Mouse (Mus musculus): ENCODE results near the gene Tctex1d2. TPM values are rescaled to one million over a fixed set of nuclear protein-coding genes. Genes with fewer than 3 reads are reported as not detected.

Gene Tctex1d2
- polyA plus RNA-seq, 1 experiment from 2014 or later, result 29.3 TPM

GRCm38 (mm10) chr16:32389841-32390240 lies 29.7 kb upstream of the Tctex1d2 start:
- Histone ChIP-seq H3K36me3 (ENCODE audit: control insufficient read depth, insufficient read depth, low read length) (peaks cover 58% of the 10 kb centered on the region), H3K4me2 (ENCODE audit: low read length) (no peak overlapping the region), H3K9me3 (ENCODE audit: control insufficient read depth, low read length) (no peaks in the 10 kb centered on the region), H3K9ac (ENCODE audit: low read length) (no peak overlapping the region), H3K27me3 (ENCODE audit: control insufficient read depth, insufficient read depth, low read length) (no peaks in the 10 kb centered on the region), H3K4me1 (ENCODE audit: control insufficient read depth in 2 of 2, insufficient read depth in 2 of 2, low read length in 2 of 2) (no peaks in the 10 kb centered on the region), H3K4me3 (ENCODE audit: control insufficient read depth in 1 of 2, insufficient read depth in 1 of 2, low read depth in 1 of 2, low read length in 2 of 2) (no peak overlapping the region), H3K27ac (replicated peaks in 1 of 2; ENCODE audit: control insufficient read depth in 1 of 2, insufficient read depth in 1 of 2, low read depth in 2 of 2, low read length in 2 of 2) (no peak overlapping the region)
- 86% methylated on average over 3 of the region's 3 CpGs for WGBS
- ATAC-seq (ENCODE audit: insufficient number of reproducible peaks, insufficient read depth, low FRiP score, low read depth), result no peak

- Histone ChIP-seq H3K4me3 (ENCODE audit: control insufficient read depth in 1 of 2, insufficient read depth in 1 of 2, low read depth in 1 of 2, low read length in 2 of 2) (no peak overlapping the region), H3K9ac (ENCODE audit: low read length) (no peak overlapping the region), H3K27ac (replicated peaks in 1 of 2; ENCODE audit: control insufficient read depth in 1 of 2, insufficient read depth in 1 of 2, low read depth in 2 of 2, low read length in 2 of 2) (no peak overlapping the region), H3K36me3 (ENCODE audit: control insufficient read depth, insufficient read depth, low read length) (peaks cover 48% of the 10 kb centered on the region), H3K4me2 (ENCODE audit: low read length) (no peak overlapping the region), H3K27me3 (ENCODE audit: control insufficient read depth, insufficient read depth, low read length) (no peaks in the 10 kb centered on the region), H3K4me1 (ENCODE audit: control insufficient read depth in 2 of 2, insufficient read depth in 2 of 2, low read length in 2 of 2) (no peaks in the 10 kb centered on the region), H3K9me3 (ENCODE audit: control insufficient read depth, low read length) (no peaks in the 10 kb centered on the region)
- ATAC-seq (ENCODE audit: insufficient number of reproducible peaks, insufficient read depth, low FRiP score, low read depth), result no peak
- 94% methylated on average over 3 of the region's 3 CpGs for WGBS
These were observed 28.6 kb upstream of the Tctex1d2 start for GRCm38 (mm10) chr16:32390882-32391281.

GRCm38 (mm10) chr16:32395679-32396540 lies 23.6 kb upstream of the Tctex1d2 start:
- Histone ChIP-seq H3K4me1 (ENCODE audit: control insufficient read depth in 2 of 2, insufficient read depth in 2 of 2, low read length in 2 of 2) (no peaks in the 10 kb centered on the region; a peak in 1 of 4 replicates), H3K36me3 (ENCODE audit: control insufficient read depth, insufficient read depth, low read length) (peaks cover 17% of the 10 kb centered on the region), H3K9ac (ENCODE audit: low read length) (no peak overlapping the region), H3K27ac (replicated peaks in 1 of 2; ENCODE audit: control insufficient read depth in 1 of 2, insufficient read depth in 1 of 2, low read depth in 2 of 2, low read length in 2 of 2) (peak overlapping the region; percentile 44 to 52; a peak in 2 of 4 replicates), H3K27me3 (ENCODE audit: control insufficient read depth, insufficient read depth, low read length) (no peaks in the 10 kb centered on the region), H3K4me2 (ENCODE audit: low read length) (no peak overlapping the region), H3K4me3 (ENCODE audit: control insufficient read depth in 1 of 2, insufficient read depth in 1 of 2, low read depth in 1 of 2, low read length in 2 of 2) (no peak overlapping the region), H3K9me3 (ENCODE audit: control insufficient read depth, low read length) (no peaks in the 10 kb centered on the region)
- 55% methylated on average over 6 of the region's 6 CpGs for WGBS
- ATAC-seq (ENCODE audit: insufficient number of reproducible peaks, insufficient read depth, low FRiP score, low read depth), result no peak

GRCm38 (mm10) chr16:32396541-32396835 lies 23.0 kb upstream of the Tctex1d2 start:
- Histone ChIP-seq H3K4me3 (ENCODE audit: control insufficient read depth in 1 of 2, insufficient read depth in 1 of 2, low read depth in 1 of 2, low read length in 2 of 2) (no peak overlapping the region), H3K9me3 (ENCODE audit: control insufficient read depth, low read length) (no peaks in the 10 kb centered on the region), H3K27ac (replicated peaks in 1 of 2; ENCODE audit: control insufficient read depth in 1 of 2, insufficient read depth in 1 of 2, low read depth in 2 of 2, low read length in 2 of 2) (peak overlapping the region; percentile 44 to 52; a peak in 3 of 4 replicates), H3K4me1 (ENCODE audit: control insufficient read depth in 2 of 2, insufficient read depth in 2 of 2, low read length in 2 of 2) (no peaks in the 10 kb centered on the region; a peak in 1 of 4 replicates), H3K36me3 (ENCODE audit: control insufficient read depth, insufficient read depth, low read length) (peaks cover 11% of the 10 kb centered on the region), H3K9ac (ENCODE audit: low read length) (no peak overlapping the region), H3K4me2 (ENCODE audit: low read length) (no peak overlapping the region), H3K27me3 (ENCODE audit: control insufficient read depth, insufficient read depth, low read length) (no peaks in the 10 kb centered on the region)
- 45% methylated on average over 3 of the region's 3 CpGs for WGBS
- no peak for ATAC-seq (ENCODE audit: insufficient number of reproducible peaks, insufficient read depth, low FRiP score, low read depth)

GRCm38 (mm10) chr16:32398206-32398605 lies 21.3 kb upstream of the Tctex1d2 start:
- 77% methylated on average over 3 of the region's 3 CpGs for WGBS
- Histone ChIP-seq H3K36me3 (ENCODE audit: control insufficient read depth, insufficient read depth, low read length) (peaks cover 2% of the 10 kb centered on the region), H3K4me2 (ENCODE audit: low read length) (no peak overlapping the region), H3K9ac (ENCODE audit: low read length) (no peak overlapping the region), H3K27ac (replicated peaks in 1 of 2; ENCODE audit: control insufficient read depth in 1 of 2, insufficient read depth in 1 of 2, low read depth in 2 of 2, low read length in 2 of 2) (no peak overlapping the region), H3K4me1 (ENCODE audit: control insufficient read depth in 2 of 2, insufficient read depth in 2 of 2, low read length in 2 of 2) (no peaks in the 10 kb centered on the region; a peak in 2 of 4 replicates), H3K9me3 (ENCODE audit: control insufficient read depth, low read length) (no peaks in the 10 kb centered on the region), H3K4me3 (ENCODE audit: control insufficient read depth in 1 of 2, insufficient read depth in 1 of 2, low read depth in 1 of 2, low read length in 2 of 2) (no peak overlapping the region), H3K27me3 (ENCODE audit: control insufficient read depth, insufficient read depth, low read length) (no peaks in the 10 kb centered on the region)
- no peak for ATAC-seq (ENCODE audit: insufficient number of reproducible peaks, insufficient read depth, low FRiP score, low read depth)

GRCm38 (mm10) chr16:32400267-32400666 lies 19.2 kb upstream of the Tctex1d2 start, which contains the start of gene Tm4sf19:
Gene Tm4sf19, plus strand, starts transcription at chr16:32400506.
- H3K27me3 ChIP-seq (ENCODE audit: control insufficient read depth, insufficient read depth, low read length), result no peaks in the 10 kb centered on the region
- no peak for ATAC-seq (ENCODE audit: insufficient number of reproducible peaks, insufficient read depth, low FRiP score, low read depth)
- H3K4me2 ChIP-seq (ENCODE audit: low read length), result no peak within 1 kb of the TSS
- H3K9me3 ChIP-seq (ENCODE audit: control insufficient read depth, low read length), result no peaks in the 10 kb centered on the region
- H3K9ac ChIP-seq (ENCODE audit: low read length), result no peak within 1 kb of the TSS
- H3K4me1 ChIP-seq (ENCODE audit: control insufficient read depth in 2 of 2, insufficient read depth in 2 of 2, low read length in 2 of 2), result no peaks in the 10 kb centered on the region; a peak in 2 of 4 replicates
- H3K36me3 ChIP-seq (ENCODE audit: control insufficient read depth, insufficient read depth, low read length), result no peaks in the 10 kb centered on the region
- no peak within 1 kb of the TSS for H3K27ac ChIP-seq (replicated peaks in 1 of 2; ENCODE audit: control insufficient read depth in 1 of 2, insufficient read depth in 1 of 2, low read depth in 2 of 2, low read length in 2 of 2)
- 76% methylated on average over 7 of the region's 7 CpGs for WGBS
- H3K4me3 ChIP-seq (ENCODE audit: control insufficient read depth in 1 of 2, insufficient read depth in 1 of 2, low read depth in 1 of 2, low read length in 2 of 2), result no peak within 1 kb of the TSS

GRCm38 (mm10) chr16:32401335-32401965 lies 18.1 kb upstream of the Tctex1d2 start:
- no peaks in the 10 kb centered on the region for H3K27me3 ChIP-seq (ENCODE audit: control insufficient read depth, insufficient read depth, low read length)
- WGBS, result 75% methylated on average over 9 of the region's 9 CpGs
- no peaks in the 10 kb centered on the region; a peak in 2 of 4 replicates for H3K4me1 ChIP-seq (ENCODE audit: control insufficient read depth in 2 of 2, insufficient read depth in 2 of 2, low read length in 2 of 2)
- no peaks in the 10 kb centered on the region for H3K36me3 ChIP-seq (ENCODE audit: control insufficient read depth, insufficient read depth, low read length)
- H3K4me3 ChIP-seq (ENCODE audit: control insufficient read depth in 1 of 2, insufficient read depth in 1 of 2, low read depth in 1 of 2, low read length in 2 of 2), result no peak overlapping the region
- ATAC-seq (ENCODE audit: insufficient number of reproducible peaks, insufficient read depth, low FRiP score, low read depth), result no peak
- H3K27ac ChIP-seq (replicated peaks in 1 of 2; ENCODE audit: control insufficient read depth in 1 of 2, insufficient read depth in 1 of 2, low read depth in 2 of 2, low read length in 2 of 2), result no peak overlapping the region
- no peak overlapping the region for H3K9ac ChIP-seq (ENCODE audit: low read length)
- no peak overlapping the region for H3K4me2 ChIP-seq (ENCODE audit: low read length)
- no peaks in the 10 kb centered on the region for H3K9me3 ChIP-seq (ENCODE audit: control insufficient read depth, low read length)

Data from heart, embryonic 14.5 days (tissue).